Mouse (Mus musculus) midbrain, embryonic 11.5 days (tissue): ENCODE measurements around the gene Adam11. TPM values are rescaled to one million over a fixed set of nuclear protein-coding genes. Genes with fewer than 3 reads are reported as not detected.

Source experiments
- ATAC-seq: fragments of 200-750 bp; cut with Nextera tagmentation; 2 replicates; pipeline ENCODE4 v1.8.0; 2017; ENCODE audit warnings: moderate TSS enrichment, moderate library complexity; ENCODE audit not compliant: low FRiP score
- DNase-seq: peaks from one replicate; pipeline ENCODE4 v3.0.0; 2015; ENCODE audit warnings: low spot score; ENCODE audit errors: missing footprints
- H3K27ac ChIP-seq: fragments of 300-500 bp; sonication (generic); 2 replicates; pipeline ENCODE4 v1.5.1; 2014; ENCODE audit warnings: low read depth, low read length
- H3K27me3 ChIP-seq: fragments of 300-500 bp; sonication (generic); 2 replicates; pipeline ENCODE4 v1.6.1; 2014; ENCODE audit warnings: mild to moderate bottlenecking, low read length, moderate library complexity, mixed read lengths; ENCODE audit not compliant: control insufficient read depth, insufficient read depth
- H3K36me3 ChIP-seq: fragments of 300-500 bp; sonication (generic); 2 replicates; pipeline ENCODE4 v1.6.1; 2014; ENCODE audit warnings: mild to moderate bottlenecking, low read length, moderate library complexity, mixed read lengths; ENCODE audit not compliant: control insufficient read depth, insufficient read depth
- H3K4me1 ChIP-seq: fragments of 300-500 bp; sonication (generic); 2 replicates; pipeline ENCODE4 v1.6.1; 2014; ENCODE audit warnings: low read length; ENCODE audit not compliant: control insufficient read depth, insufficient read depth
- H3K4me2 ChIP-seq: fragments of 300-500 bp; sonication (generic); 2 replicates; pipeline ENCODE4 v1.6.1; 2014; ENCODE audit warnings: mild to moderate bottlenecking, moderate library complexity
- H3K4me3 ChIP-seq: fragments of 300-500 bp; sonication (generic); 2 replicates; pipeline ENCODE4 v1.5.1; 2014; ENCODE audit warnings: low read depth, low read length
- H3K9ac ChIP-seq: fragments of 300-500 bp; sonication (generic); 2 replicates; pipeline ENCODE4 v1.6.1; 2014; ENCODE audit warnings: low read length
- H3K9me3 ChIP-seq: fragments of 300-500 bp; sonication (generic); 2 replicates; pipeline ENCODE4 v1.6.1; 2016; ENCODE audit warnings: low read length; ENCODE audit not compliant: control insufficient read depth
- WGBS: fragments of 180-500 bp; shearing (Covaris S2); extraction: QIAGEN DNeasy Blood & Tissue Kit; methylation state at CpG from one replicate; pipeline ENCODE4 v1.1.7; 2014; 5-methylcytosine and 5-hydroxymethylcytosine counted together
- polyA plus RNA-seq: library from polyadenylated mRNA; unstranded; fragments of >200 nt; fragmentation: Nextera tagmentation; extraction: Ambion mirVana; gene quantifications from 2 replicates; pipeline ENCODE4 v1.2.1, GENCODE M21; 2014

Gene Adam11
- polyA plus RNA-seq, 1 experiment from 2014 or later = 13.8 TPM

- WGBS = 77% methylated on average over 4 of the region's 4 CpGs
- no peak for DNase-seq
- no peaks in the 10 kb centered on the region; the same call in 1 of the 2 replicates for H3K4me1 ChIP-seq
Observed at GRCm38 (mm10) chr11:102810721-102811485, 49.7 kb downstream of the Adam11 start.

GRCm38 (mm10) chr11:102814881-102815280 lies 53.6 kb downstream of the Adam11 start:
- Histone ChIP-seq H3K27ac (no peak overlapping the region), H3K4me1 (peaks cover 16% of the 10 kb centered on the region), H3K27me3 (0 out of 2 replicates have a peak, but pooled peaks cover under 1% of the 10 kb centered on the region)

More at GRCm38 (mm10) chr11:102810721-102811485, 49.7 kb downstream of the Adam11 start:
- Histone ChIP-seq H3K27me3 (no peaks in the 10 kb centered on the region), H3K4me3 (no peak overlapping the region), H3K9ac (no peak overlapping the region), H3K4me2 (no peak overlapping the region), H3K36me3 (no peaks in the 10 kb centered on the region), H3K9me3 (no peaks in the 10 kb centered on the region), H3K27ac (no peak overlapping the region)
- ATAC-seq = no peak

GRCm38 (mm10) chr11:102818121-102819020 lies 57.1 kb downstream of the Adam11 start:
- H3K4me1 ChIP-seq = peaks cover 16% of the 10 kb centered on the region

More at GRCm38 (mm10) chr11:102814881-102815280, 53.6 kb downstream of the Adam11 start:
- ATAC-seq (no peak), DNase-seq (no peak)
- Histone ChIP-seq H3K4me3 (no peak overlapping the region), H3K36me3 (no peaks in the 10 kb centered on the region), H3K9ac (no peak overlapping the region), H3K4me2 (no peak overlapping the region), H3K9me3 (no peaks in the 10 kb centered on the region)

GRCm38 (mm10) chr11:102819021-102819782 lies 58.0 kb downstream of the Adam11 start, which contains the start of gene Gjc1:
Gjc1 (minus strand) TSS chr11:102819700.
- no peaks in the 10 kb centered on the region for H3K36me3 ChIP-seq
- H3K27ac ChIP-seq = peak within 1 kb of the TSS; percentile 92
- peaks cover 2% of the 10 kb centered on the region; the same call in 1 of the 2 replicates for H3K27me3 ChIP-seq
- peak within 1 kb of the TSS; percentile 88 for H3K4me3 ChIP-seq
- WGBS = under 1% methylated on average over 71 of the region's 97 CpGs
- peaks cover 16% of the 10 kb centered on the region for H3K4me1 ChIP-seq
- DNase-seq (peak; percentile 96), ATAC-seq (peak; percentile 85)
- H3K9ac ChIP-seq = peak within 1 kb of the TSS; percentile 98
- H3K9me3 ChIP-seq = no peaks in the 10 kb centered on the region
- peak within 1 kb of the TSS; percentile 56 for H3K4me2 ChIP-seq

More at GRCm38 (mm10) chr11:102818121-102819020, 57.1 kb downstream of the Adam11 start:
- WGBS = under 1% methylated on average over 46 of the region's 92 CpGs
- Histone ChIP-seq H3K9me3 (no peaks in the 10 kb centered on the region), H3K4me3 (peak overlapping the region; percentile 88), H3K27me3 (peaks cover 2% of the 10 kb centered on the region; the same call in 1 of the 2 replicates), H3K27ac (peak overlapping the region; percentile 92), H3K36me3 (no peaks in the 10 kb centered on the region), H3K4me2 (peak overlapping the region; percentile 56), H3K9ac (peak overlapping the region; percentile 98)
- peak; percentile 95 for DNase-seq
- peak; percentile 56 for ATAC-seq

GRCm38 (mm10) chr11:102819783-102820385 lies 58.6 kb downstream of the Adam11 start:
- H3K9ac ChIP-seq = no peak overlapping the region
- peaks cover 2% of the 10 kb centered on the region; the same call in 1 of the 2 replicates for H3K27me3 ChIP-seq
- ATAC-seq (no peak), DNase-seq (peak; percentile 88)
- H3K9me3 ChIP-seq = no peaks in the 10 kb centered on the region
- 8% methylated on average over 14 of the region's 14 CpGs for WGBS
- no peaks in the 10 kb centered on the region for H3K36me3 ChIP-seq
- no peak overlapping the region for H3K27ac ChIP-seq
- H3K4me2 ChIP-seq = peak overlapping the region; percentile 56
- peaks cover 16% of the 10 kb centered on the region for H3K4me1 ChIP-seq
- H3K4me3 ChIP-seq = peak overlapping the region; percentile 88

GRCm38 (mm10) chr11:102820432-102820831 lies 59.2 kb downstream of the Adam11 start:
- Histone ChIP-seq H3K4me3 (no peak overlapping the region), H3K9ac (no peak overlapping the region), H3K27me3 (peaks cover 2% of the 10 kb centered on the region; the same call in 1 of the 2 replicates), H3K27ac (no peak overlapping the region), H3K36me3 (no peaks in the 10 kb centered on the region), H3K4me2 (no peak overlapping the region), H3K9me3 (no peaks in the 10 kb centered on the region), H3K4me1 (peaks cover 16% of the 10 kb centered on the region)
- ATAC-seq (no peak), DNase-seq (no peak)
- WGBS = 4% methylated on average over 3 of the region's 3 CpGs

GRCm38 (mm10) chr11:102821231-102821630 lies 60.0 kb downstream of the Adam11 start:
- Histone ChIP-seq H3K36me3 (no peaks in the 10 kb centered on the region), H3K27me3 (peaks cover 2% of the 10 kb centered on the region; the same call in 1 of the 2 replicates), H3K4me1 (peaks cover 13% of the 10 kb centered on the region), H3K27ac (no peak overlapping the region), H3K9me3 (no peaks in the 10 kb centered on the region), H3K9ac (no peak overlapping the region), H3K4me2 (no peak overlapping the region), H3K4me3 (no peak overlapping the region)
- WGBS = 52% methylated on average over 6 of the region's 6 CpGs
- no peak for DNase-seq
- no peak for ATAC-seq

GRCm38 (mm10) chr11:102826476-102826875 lies 65.2 kb downstream of the Adam11 start:
- no peak overlapping the region for H3K4me2 ChIP-seq
- 70% methylated on average over 2 of the region's 2 CpGs for WGBS
- no peak overlapping the region for H3K27ac ChIP-seq
- H3K36me3 ChIP-seq = no peaks in the 10 kb centered on the region
- H3K9me3 ChIP-seq = no peaks in the 10 kb centered on the region
- no peak overlapping the region for H3K4me3 ChIP-seq
- no peaks in the 10 kb centered on the region for H3K27me3 ChIP-seq
- H3K4me1 ChIP-seq = no peaks in the 10 kb centered on the region
- no peak overlapping the region for H3K9ac ChIP-seq
- ATAC-seq = no peak
- no peak for DNase-seq
